Mouse (Mus musculus) MEL (cell line): Measurements from ENCODE around the gene Mitf. TPM values are rescaled to one million over a fixed set of nuclear protein-coding genes. Genes with fewer than 3 reads are reported as not detected.

Experiments used
- DNase-seq: peaks from one replicate; pipeline ENCODE4 v3.0.0; 2011; ENCODE audit warnings: low read depth, low spot score
- H3K27ac ChIP-seq: 2 replicates; pipeline ENCODE4 v1.5.1; 2012; ENCODE audit warnings: low read depth, mild to moderate bottlenecking, control low read depth, low read length, moderate library complexity; ENCODE audit not compliant: control insufficient read depth
- H3K27me3 ChIP-seq, 2 experiments: fragments of 150-350 bp in 1 of 2; sonication (generic) in 1 of 2; 2 replicates each; pipeline ENCODE4 v1.6.1; 2012; ENCODE audit warnings: low read length in 2 of 2, mild to moderate bottlenecking in 2 of 2, improper control_type of control experiment in 1 of 2, moderate library complexity in 1 of 2; ENCODE audit not compliant: insufficient read depth in 2 of 2, control insufficient read depth in 1 of 2
- H3K36me3 ChIP-seq, 2 experiments: 2 replicates each; pipeline ENCODE4 v1.6.1; 2012 to 2014; ENCODE audit warnings: low read length in 2 of 2, improper control_type of control experiment in 1 of 2, inconsistent platforms in 1 of 2, mild to moderate bottlenecking in 1 of 2; ENCODE audit not compliant: insufficient read depth in 2 of 2, control insufficient read depth in 1 of 2
- H3K4me1 ChIP-seq, 2 experiments: fragments of 150-350 bp in 1 of 2; sonication (generic) in 1 of 2; 2 replicates each; pipeline ENCODE4 v1.6.1; 2012; ENCODE audit warnings: low read length in 2 of 2, improper control_type of control experiment in 1 of 2, mild to moderate bottlenecking in 1 of 2; ENCODE audit not compliant: insufficient read depth in 2 of 2, control insufficient read depth in 1 of 2
- H3K4me3 ChIP-seq, 2 experiments: fragments of 150-350 bp in 1 of 2; sonication (generic) in 1 of 2; 2 replicates each; pipeline ENCODE4 v1.5.1; 2012; ENCODE audit warnings: low read depth in 2 of 2, low read length in 2 of 2, mild to moderate bottlenecking in 2 of 2, moderate library complexity in 2 of 2, control low read depth in 1 of 2, improper control_type of control experiment in 1 of 2; ENCODE audit not compliant: control insufficient read depth in 1 of 2, insufficient read depth in 1 of 2
- H3K79me2 ChIP-seq: 2 replicates; pipeline ENCODE4 v1.6.1; 2012; ENCODE audit warnings: mild to moderate bottlenecking, low read length, moderate library complexity; ENCODE audit not compliant: control insufficient read depth, poor library complexity, insufficient read depth
- H3K9ac ChIP-seq: 2 replicates; pipeline ENCODE4 v1.6.1; 2012; ENCODE audit warnings: low read depth, mild to moderate bottlenecking, control low read depth, low read length, moderate library complexity; ENCODE audit not compliant: control insufficient read depth, poor library complexity, severe bottlenecking
- H3K9me3 ChIP-seq: fragments of 150-350 bp; sonication (generic); replicated peaks from 2 replicates; pipeline ENCODE4 v1.6.1; 2012; ENCODE audit warnings: mild to moderate bottlenecking, low read length, improper control_type of control experiment, moderate library complexity; ENCODE audit not compliant: insufficient read depth
- BHLHE40 ChIP-seq: IDR thresholded peaks from 2 replicates; pipeline ENCODE4 v1.6.1; 2012; ENCODE audit warnings: low read depth, mild to moderate bottlenecking, inconsistent platforms, low read length, improper control_type of control experiment, borderline replicate concordance
- CTCF ChIP-seq, 3 experiments: IDR thresholded peaks in 2 of 3; conservative IDR thresholded peaks in 1 of 3; 2 replicates each; pipeline ENCODE4 v1.5.1; 2011 to 2012; ENCODE audit warnings: low read length in 3 of 3, low read depth in 2 of 3, mild to moderate bottlenecking in 2 of 3, improper control_type of control experiment in 1 of 3, inconsistent platforms in 1 of 3, mixed read lengths in 1 of 3, moderate library complexity in 1 of 3; ENCODE audit not compliant: control insufficient read depth in 1 of 3, insufficient read depth in 1 of 3, poor library complexity in 1 of 3, severe bottlenecking in 1 of 3
- E2F4 ChIP-seq: IDR thresholded peaks from 2 replicates; pipeline ENCODE4 v1.6.1; 2011; ENCODE audit warnings: low read depth, low read length, improper control_type of control experiment, borderline replicate concordance
- ELF1 ChIP-seq: IDR thresholded peaks from 2 replicates; pipeline ENCODE4 v1.6.1; 2014; ENCODE audit warnings: low read depth, mild to moderate bottlenecking, inconsistent platforms, low read length, improper control_type of control experiment, moderate library complexity
- EP300 ChIP-seq, 2 experiments: IDR thresholded peaks; 2 replicates each; pipeline ENCODE4 v1.6.1; 2011; ENCODE audit warnings: improper control_type of control experiment in 2 of 2, low read length in 2 of 2, low read depth in 1 of 2, mild to moderate bottlenecking in 1 of 2
- ETS1 ChIP-seq: IDR thresholded peaks from 2 replicates; pipeline ENCODE4 v1.6.1; 2012; ENCODE audit warnings: low read depth, mild to moderate bottlenecking, inconsistent platforms, low read length, improper control_type of control experiment, moderate library complexity
- HCFC1 ChIP-seq: IDR thresholded peaks from 2 replicates; pipeline ENCODE4 v1.6.1; 2012; ENCODE audit warnings: low read depth, mild to moderate bottlenecking, inconsistent platforms, low read length, improper control_type of control experiment, moderate library complexity
- JUND ChIP-seq: IDR thresholded peaks from 2 replicates; pipeline ENCODE4 v1.6.1; 2011; ENCODE audit warnings: low read depth, mild to moderate bottlenecking, improper control_type of control experiment, low read length
- KAT2A ChIP-seq: conservative IDR thresholded peaks from 2 replicates; pipeline ENCODE4 v1.6.1; 2012; ENCODE audit warnings: low read depth, low read length, improper control_type of control experiment, inconsistent platforms
- MAZ ChIP-seq: IDR thresholded peaks from 2 replicates; pipeline ENCODE4 v1.6.1; 2012; ENCODE audit warnings: low read depth, mild to moderate bottlenecking, inconsistent platforms, low read length, improper control_type of control experiment
- MXI1 ChIP-seq: IDR thresholded peaks from 2 replicates; pipeline ENCODE4 v1.6.1; 2011; ENCODE audit warnings: mild to moderate bottlenecking, low read depth, low read length, improper control_type of control experiment
- MYB ChIP-seq: IDR thresholded peaks from 2 replicates; pipeline ENCODE4 v1.6.1; 2011; ENCODE audit warnings: mild to moderate bottlenecking, low read depth, low read length, improper control_type of control experiment
- NELFE ChIP-seq: IDR thresholded peaks from 2 replicates; pipeline ENCODE4 v1.6.1; 2011; ENCODE audit warnings: low read depth, low read length, improper control_type of control experiment
- NRF1 ChIP-seq: IDR thresholded peaks from 2 replicates; pipeline ENCODE4 v1.6.1; 2014; ENCODE audit warnings: low read depth, mild to moderate bottlenecking, inconsistent platforms, low read length, improper control_type of control experiment, moderate library complexity; ENCODE audit not compliant: poor library complexity, insufficient read depth, severe bottlenecking
- POLR2AphosphoS2 ChIP-seq: IDR thresholded peaks from 2 replicates; pipeline ENCODE4 v1.6.1; 2011; ENCODE audit warnings: low read length, improper control_type of control experiment
- RCOR1 ChIP-seq: IDR thresholded peaks from 2 replicates; pipeline ENCODE4 v1.6.1; 2012; ENCODE audit warnings: low read depth, mild to moderate bottlenecking, inconsistent platforms, low read length, improper control_type of control experiment
- SMC3 ChIP-seq: IDR thresholded peaks from 2 replicates; pipeline ENCODE4 v1.6.1; 2011; ENCODE audit warnings: low read depth, low read length, improper control_type of control experiment
- TCF12 ChIP-seq: IDR thresholded peaks from 2 replicates; pipeline ENCODE4 v1.6.1; 2014; ENCODE audit warnings: low read depth, mild to moderate bottlenecking, inconsistent platforms, low read length, improper control_type of control experiment, moderate library complexity
- UBTF ChIP-seq: IDR thresholded peaks from 2 replicates; pipeline ENCODE4 v1.6.1; 2012; ENCODE audit warnings: low read depth, mild to moderate bottlenecking, inconsistent platforms, low read length, improper control_type of control experiment, moderate library complexity, borderline replicate concordance; ENCODE audit not compliant: insufficient read depth
- polyA plus RNA-seq, 2 experiments: library from polyadenylated mRNA; stranded (reverse) in 1 of 2; unstranded in 1 of 2; fragments of >175 nt in 1 of 2; fragments of >200 nt in 1 of 2; gene quantifications; 2 replicates each; pipeline versions ENCODE4 v1.2.1 to v1.2.4; 2012; ENCODE audit warnings: low replicate concordance in 2 of 2, low read depth in 1 of 2; ENCODE audit not compliant: insufficient read length in 2 of 2, insufficient read depth in 1 of 2, missing spikeins in 1 of 2
- total RNA-seq: library from RNA; depleted of rRNA; stranded (reverse); fragments of 300-350 nt; gene quantifications from 2 replicates; pipeline ENCODE4 v1.2.3, GENCODE M21; 2012

The Mitf gene
- total and polyA plus RNA-seq, 3 experiments: 1.8 to 2.1 TPM; not detected in 1

DNA sequence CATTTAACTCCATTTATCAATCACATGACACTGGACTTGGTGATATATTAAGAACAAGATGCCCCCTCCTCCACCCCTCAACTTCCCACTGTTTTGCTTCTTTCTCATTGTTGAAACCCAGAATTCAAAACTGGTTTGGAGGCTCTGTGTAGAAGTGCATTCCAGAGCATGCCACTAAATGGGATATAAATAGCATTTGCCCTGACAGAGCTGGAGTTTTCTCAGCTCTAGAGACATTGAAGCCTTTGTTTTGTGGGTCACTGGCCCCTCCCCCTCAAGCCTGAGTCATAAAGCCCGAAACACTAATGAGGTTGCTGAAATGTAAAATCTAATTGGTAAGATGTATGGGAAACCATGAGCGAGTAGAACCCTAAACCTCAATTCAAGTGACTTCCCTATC lies 76.6 kb downstream of the Mitf start:
- Histone ChIP-seq H3K4me1 (peaks cover 27 to 29% of the 10 kb centered on the region in 2 experiments), H3K9me3 (no peaks in the 10 kb centered on the region), H3K4me3 (no peak overlapping the region), H3K9ac (no peak overlapping the region), H3K27me3 (no peaks in the 10 kb centered on the region), H3K27ac (no peak overlapping the region), H3K36me3 (peaks cover 0 to 36% of the 10 kb centered on the region in 2 experiments; a peak in 2 of 4 replicates), H3K79me2 (no peaks in the 10 kb centered on the region)
- no peak for DNase-seq
- TF ChIP-seq BHLHE40: no peak
- TF ChIP-seq CTCF (IDR thresholded peaks at IDR 0.05 in 2 of 3, conservative IDR thresholded peaks at IDR 0.05 in 1 of 3; ENCODE audit: control insufficient read depth in 1 of 3, insufficient read depth in 1 of 3, low read depth in 2 of 3, low read length in 3 of 3, poor library complexity in 1 of 3, severe bottlenecking in 1 of 3): no peak
- no peak for TF ChIP-seq MAZ

DNA sequence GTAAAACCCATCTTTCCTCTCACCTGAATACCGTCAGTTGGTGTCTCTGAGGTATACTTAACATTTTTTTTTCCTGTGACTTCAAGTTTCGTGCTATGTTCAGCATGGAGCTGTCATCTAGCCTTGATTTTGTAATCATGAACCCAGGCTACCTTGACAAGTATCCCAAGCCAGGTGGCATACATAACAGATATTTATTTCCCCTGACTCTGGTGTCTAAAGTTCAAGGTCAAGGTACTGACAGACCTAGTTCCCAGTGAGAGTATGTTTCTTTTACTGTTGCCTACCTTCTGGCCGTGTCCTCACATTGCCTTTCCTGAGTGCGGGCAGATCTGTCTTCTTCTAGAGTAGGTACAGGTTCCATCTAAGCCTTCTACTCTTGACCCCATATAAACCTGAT lies 78.1 kb downstream of the Mitf start:
- no peak overlapping the region for H3K4me3 ChIP-seq
- no peaks in the 10 kb centered on the region for H3K27me3 ChIP-seq
- H3K9ac ChIP-seq: no peak overlapping the region
- H3K9me3 ChIP-seq: no peaks in the 10 kb centered on the region
- H3K36me3 ChIP-seq: peaks cover 0 to 42% of the 10 kb centered on the region in 2 experiments; a peak in 2 of 4 replicates
- no peak for DNase-seq
- H3K27ac ChIP-seq: no peak overlapping the region
- peaks cover 25 to 28% of the 10 kb centered on the region in 2 experiments for H3K4me1 ChIP-seq
- TF ChIP-seq POLR2AphosphoS2 (no peak), KAT2A (no peak), JUND (no peak), SMC3 (no peak), BHLHE40 (no peak), E2F4 (no peak), UBTF (no peak), HCFC1 (no peak), ELF1 (no peak), MXI1 (no peak), MYB (no peak), RCOR1 (no peak), ETS1 (no peak), TCF12 (no peak), NELFE (no peak), EP300 (IDR thresholded peaks at IDR 0.05; ENCODE audit: low read depth in 1 of 2, low read length in 2 of 2) (no peak), NRF1 (no peak)
- no peaks in the 10 kb centered on the region for H3K79me2 ChIP-seq
